Mouse (Mus musculus): ENCODE data around the gene Sipa1l1.

Sipa1l1 gene

GRCm38 (mm10) chr12:82168820-82169533 is at the start of gene Sipa1l1:
TSS of gene Sipa1l1 (plus strand) at chr12:82169320.
- peak; percentile 63 to 89 for DNase-seq (ENCODE audit: low spot score in 2 of 2)

GRCm38 (mm10) chr12:82121947-82122346 is 47.2 kb upstream of the Sipa1l1 start:
- no peak for DNase-seq (ENCODE audit: low spot score in 2 of 2)

DNA sequence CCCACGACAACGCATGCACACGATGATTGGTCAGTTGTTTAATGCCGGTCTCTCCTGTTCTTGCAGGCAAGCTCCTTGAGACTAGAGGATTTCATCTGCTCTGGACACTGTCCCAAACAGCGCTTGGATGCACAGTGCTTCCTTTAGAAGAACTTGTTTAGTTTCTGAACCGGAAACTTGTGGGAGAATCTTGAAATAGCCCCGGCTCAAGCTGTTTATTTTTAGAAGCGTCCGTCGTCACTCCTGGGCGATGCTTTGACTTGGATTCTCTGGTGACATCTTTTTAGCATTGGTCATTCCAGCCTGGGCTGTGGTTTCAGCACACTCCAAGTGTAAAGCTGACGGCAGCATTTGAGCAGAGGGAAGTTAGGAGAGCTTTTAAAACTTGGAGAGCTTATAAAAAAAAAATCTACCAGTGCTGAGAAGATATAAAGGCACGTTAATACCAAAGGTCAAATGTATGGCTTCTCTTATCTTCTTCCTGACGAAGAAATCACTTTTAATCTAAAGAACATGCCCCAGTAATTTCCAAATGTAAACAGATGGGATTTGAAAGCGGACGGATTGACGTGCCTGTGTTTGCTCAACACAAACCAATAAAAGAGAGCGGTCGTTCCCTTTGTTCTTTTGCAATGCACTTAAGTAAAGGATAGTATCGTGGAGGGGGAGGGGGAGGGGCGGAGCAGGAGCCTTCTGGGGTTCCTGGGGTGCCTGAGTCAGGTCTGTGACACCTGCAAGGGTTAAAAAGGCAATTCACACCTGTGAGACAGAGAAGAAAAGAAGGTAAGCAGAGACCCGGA is 46.5 kb upstream of the Sipa1l1 start:
- DNase-seq (ENCODE audit: low spot score in 2 of 2) = no peak

DNA sequence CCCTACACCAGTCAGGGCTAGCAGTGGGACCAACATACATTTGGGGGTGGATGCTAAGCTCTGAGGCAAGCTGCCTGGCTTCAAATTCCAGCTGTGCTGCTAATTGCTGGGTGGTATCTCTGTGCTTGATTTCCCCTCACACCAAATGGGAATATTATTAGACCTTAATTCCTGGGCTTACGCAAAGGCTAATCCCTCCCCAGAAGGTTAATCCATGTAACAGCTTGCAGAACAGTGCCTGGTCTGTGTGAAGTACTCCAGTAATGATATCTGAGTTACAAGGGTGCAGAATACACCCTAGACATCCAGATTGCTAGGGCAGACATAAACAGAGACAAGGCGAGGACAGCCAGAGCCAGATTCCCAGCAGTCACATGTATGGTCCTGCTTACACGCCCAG is 42.3 kb upstream of the Sipa1l1 start:
- no peak for DNase-seq (ENCODE audit: low spot score in 2 of 2)

DNA sequence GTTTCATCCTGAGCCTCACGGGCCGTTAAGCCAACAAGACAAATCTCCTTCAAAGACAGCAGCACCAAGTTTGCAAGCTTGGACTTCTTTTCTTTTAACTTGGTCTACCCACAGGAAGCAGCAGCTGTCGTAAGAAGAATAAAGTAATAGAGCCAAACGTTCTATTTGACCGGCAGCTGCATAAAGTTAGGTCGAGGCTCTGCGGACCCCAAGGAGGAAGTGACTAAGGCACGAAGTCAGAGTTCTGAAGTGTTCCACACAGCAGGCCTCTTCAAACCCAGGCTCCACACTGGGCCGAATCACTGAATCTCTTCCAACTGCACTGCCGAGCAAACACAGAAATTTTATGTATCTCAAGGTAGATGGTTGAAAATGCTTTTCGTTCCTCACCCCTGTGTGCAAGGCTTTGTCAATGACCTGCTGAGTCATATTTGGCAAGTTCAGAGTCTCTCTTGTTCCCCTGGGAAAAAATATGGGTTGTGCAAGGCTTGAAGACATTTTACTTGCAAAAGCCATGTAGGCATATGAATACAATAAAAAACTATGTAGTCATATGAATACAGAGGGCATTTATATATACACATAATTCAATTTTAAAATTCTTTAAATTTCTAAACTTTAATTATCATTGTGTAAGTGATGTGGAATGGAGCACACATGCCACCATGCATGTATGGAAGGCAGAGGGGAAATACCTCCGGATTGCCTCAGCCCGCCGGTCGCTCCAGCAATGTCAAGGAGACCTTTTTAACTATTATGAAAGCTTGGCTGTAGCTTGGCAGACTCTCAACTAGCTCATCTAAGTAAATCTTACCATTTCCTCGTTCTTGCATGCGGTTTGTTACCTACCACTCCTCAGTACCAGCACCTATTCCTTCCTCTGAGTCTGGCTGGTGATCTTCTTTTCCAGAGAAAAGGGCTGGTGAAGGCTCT is 29.6 kb upstream of the Sipa1l1 start:
- DNase-seq (ENCODE audit: low spot score in 2 of 2) = no peak

- no peak for DNase-seq (ENCODE audit: low spot score in 2 of 2)
These were observed 25.7 kb upstream of the Sipa1l1 start for GRCm38 (mm10) chr12:82143371-82143770.

GRCm38 (mm10) chr12:82145173-82145572 is 23.9 kb upstream of the Sipa1l1 start:
- DNase-seq (ENCODE audit: low spot score in 2 of 2) = no peak

GRCm38 (mm10) chr12:82147021-82147693 is 22.0 kb upstream of the Sipa1l1 start:
- no peak for DNase-seq (ENCODE audit: low spot score in 2 of 2)

GRCm38 (mm10) chr12:82148328-82148930 is 20.7 kb upstream of the Sipa1l1 start:
- DNase-seq (ENCODE audit: low spot score in 2 of 2) = no peak

DNA sequence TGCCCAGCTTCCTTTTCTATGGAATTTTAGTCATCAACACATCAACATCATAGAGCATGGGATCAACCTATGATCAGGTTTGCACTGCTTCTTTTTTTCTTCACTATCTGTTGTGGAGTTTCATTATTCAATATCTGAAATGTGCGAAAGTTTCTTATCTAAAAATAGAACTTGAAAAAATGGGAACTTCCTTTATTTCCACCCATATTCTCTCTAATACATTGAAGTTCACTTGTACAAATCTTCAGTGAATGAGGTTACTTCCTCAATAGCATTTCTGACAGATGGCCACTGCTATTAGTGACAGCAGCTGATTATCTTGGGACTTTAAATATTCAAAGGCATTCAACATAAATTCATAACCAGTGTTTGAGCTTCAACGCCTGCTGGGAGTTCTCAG is 18.1 kb upstream of the Sipa1l1 start:
- no peak for DNase-seq (ENCODE audit: low spot score in 2 of 2)

- DNase-seq (ENCODE audit: low spot score in 2 of 2) = no peak
These were observed 14.6 kb upstream of the Sipa1l1 start for GRCm38 (mm10) chr12:82154527-82154926.

- DNase-seq (ENCODE audit: low spot score in 2 of 2) = no peak
These were observed 10.6 kb upstream of the Sipa1l1 start for GRCm38 (mm10) chr12:82158516-82158915.

- DNase-seq (ENCODE audit: low spot score in 2 of 2) = no peak
These were observed 9.7 kb upstream of the Sipa1l1 start for GRCm38 (mm10) chr12:82159372-82159771.

DNA sequence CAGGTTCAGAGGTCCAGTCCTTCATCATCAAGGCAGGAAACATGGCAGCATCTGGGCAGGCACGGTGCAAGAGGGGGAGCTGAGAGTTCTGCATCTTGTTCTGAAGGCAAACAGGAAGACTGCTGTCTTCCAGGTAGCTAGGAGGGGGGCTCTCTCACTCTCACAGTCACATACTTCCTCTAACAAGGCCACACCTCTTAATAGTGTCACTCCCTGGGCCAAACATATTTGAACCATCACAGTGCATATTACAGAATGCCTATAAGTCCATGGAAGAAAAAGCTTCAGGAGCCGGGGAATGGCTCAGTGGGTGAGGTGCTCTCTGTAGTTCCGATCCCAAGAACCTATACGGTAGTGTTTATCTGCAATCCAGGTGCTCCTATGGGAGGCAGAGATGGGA is 3.5 kb upstream of the Sipa1l1 start:
- DNase-seq (ENCODE audit: low spot score in 2 of 2) = no peak

DNA sequence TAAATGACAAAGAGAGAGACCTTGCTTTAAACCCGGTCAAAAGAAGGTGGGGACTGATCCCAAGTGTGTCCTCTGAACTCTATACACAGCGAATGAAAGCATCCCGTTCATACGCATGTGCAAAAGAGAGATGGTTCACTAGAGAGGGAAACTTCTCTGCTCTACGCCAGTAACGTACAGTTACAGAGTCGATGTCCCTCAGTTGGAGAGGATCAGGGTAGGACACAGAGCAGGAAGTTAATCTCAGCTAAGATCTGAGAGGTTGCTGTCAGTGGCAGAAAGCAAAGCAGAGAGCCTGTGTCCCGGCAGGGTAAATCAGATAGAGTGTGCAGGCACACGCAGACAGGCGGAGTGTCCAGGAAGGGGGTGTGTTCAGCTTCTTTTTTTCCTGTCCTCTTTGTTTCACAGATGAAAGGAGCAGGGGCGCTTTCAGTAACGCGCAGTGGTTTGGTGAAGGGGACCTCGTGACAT is 3.0 kb upstream of the Sipa1l1 start:
- DNase-seq (ENCODE audit: low spot score in 2 of 2) = peak in 1 of 2 experiments; percentile 30

GRCm38 (mm10) chr12:82169571-82170431 is 681 bp downstream of the Sipa1l1 start:
- DNase-seq (ENCODE audit: low spot score in 2 of 2) = peak; percentile 47 to 63

DNA sequence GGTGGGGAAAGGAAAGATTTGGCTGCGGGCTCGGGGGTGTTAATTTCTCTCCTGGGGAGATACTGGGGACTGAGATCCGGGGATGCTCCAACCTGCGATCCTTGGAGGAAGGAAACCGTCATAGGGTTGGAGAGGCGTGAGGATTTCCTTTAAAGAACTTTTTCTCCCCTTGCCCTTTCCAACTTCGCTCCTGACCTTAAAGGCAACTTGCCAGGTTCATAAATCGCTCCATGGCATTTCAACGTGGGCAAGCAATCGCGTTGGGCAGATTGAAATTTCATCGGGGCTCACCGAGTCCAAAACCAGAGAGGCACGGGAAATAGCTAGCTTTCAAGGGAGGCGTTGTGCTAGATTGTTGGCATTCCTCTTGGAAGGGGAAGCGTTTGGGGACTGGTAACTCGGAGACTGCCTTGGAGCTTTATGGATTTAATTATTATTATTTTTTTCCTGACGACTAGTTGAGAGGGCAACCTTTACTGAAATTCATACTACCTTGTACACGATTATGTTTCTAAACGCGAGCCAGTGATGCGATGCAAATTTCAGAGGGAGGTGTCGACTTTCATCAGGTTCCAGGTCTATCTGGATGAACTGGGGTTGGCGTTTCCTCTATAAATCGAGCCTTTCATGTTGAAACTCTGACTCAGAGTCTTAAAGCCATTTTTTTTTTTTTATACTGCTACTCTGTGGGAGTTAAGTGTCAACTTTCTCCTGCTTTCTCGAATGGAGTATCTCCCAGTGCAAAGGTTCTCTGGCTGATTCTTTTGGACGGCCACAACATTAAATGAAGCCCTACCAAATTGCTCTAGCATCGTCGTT is 1.6 kb downstream of the Sipa1l1 start:
- no peak for DNase-seq (ENCODE audit: low spot score in 2 of 2)

GRCm38 (mm10) chr12:82171591-82171990 is 2.5 kb downstream of the Sipa1l1 start:
- DNase-seq (ENCODE audit: low spot score in 2 of 2) = peak in 1 of 2 experiments; percentile 40

GRCm38 (mm10) chr12:82173623-82174022 is 4.5 kb downstream of the Sipa1l1 start:
- no peak for DNase-seq (ENCODE audit: low spot score in 2 of 2)

Data from spleen, postnatal 10 days (tissue).